Mouse (Mus musculus): ENCODE results near the gene Olfr1396. TPM values are rescaled to one million over a fixed set of nuclear protein-coding genes. Genes with fewer than 3 reads are reported as not detected.
"Not testable (repeated sequence)": the region's sequence is repeated elsewhere in the genome, so short reads cannot be mapped to it uniquely, and the experiment has no call there.

Olfr1396 gene
- total RNA-seq, 1 experiment from 2014 or later: not detected

DNA sequence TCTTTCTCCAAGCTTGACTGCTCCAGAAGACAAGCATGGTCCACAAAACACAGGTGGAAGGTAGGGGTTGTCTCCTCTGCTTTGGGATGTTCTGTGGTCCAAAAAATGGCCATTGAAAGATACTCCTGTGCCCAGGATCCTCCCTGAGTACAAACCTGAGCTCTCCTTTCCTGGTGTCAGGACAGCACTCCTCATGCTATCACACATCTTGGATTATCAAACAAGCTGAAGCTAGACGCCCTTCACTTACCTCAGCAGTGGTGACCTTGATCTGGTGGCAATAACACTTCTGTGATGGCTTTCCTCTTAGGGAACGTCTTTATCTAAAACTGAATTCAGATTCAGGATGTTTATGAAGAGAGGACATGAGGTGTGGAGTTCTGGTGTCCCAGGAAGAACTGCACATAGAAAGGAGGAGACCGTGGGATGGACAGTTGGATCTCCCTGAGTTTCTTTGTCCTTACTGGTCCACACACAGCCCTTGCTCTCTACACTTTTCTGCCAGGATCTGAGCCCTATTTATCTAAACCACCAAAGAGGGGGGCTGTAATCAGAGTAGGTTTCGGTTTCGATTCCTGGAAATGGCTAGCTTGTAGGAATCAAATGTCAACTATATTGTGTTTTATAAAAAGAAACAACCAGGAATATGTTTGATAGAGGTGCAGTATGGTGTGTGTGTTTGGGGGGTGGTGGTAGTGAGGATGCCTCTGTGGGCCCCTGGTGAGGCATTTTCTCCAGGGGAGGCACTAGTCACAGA, 50.8 kb downstream of the Olfr1396 start, which contains the start of gene Tgtp2:
Tgtp2 (minus strand) TSS at position 494 of the 757 bp plus-strand sequence.
- ATAC-seq (ENCODE audit: extremely low read depth, insufficient number of reproducible peaks, low FRiP score, poor library complexity, severe bottlenecking): not testable (repeated sequence)

DNA sequence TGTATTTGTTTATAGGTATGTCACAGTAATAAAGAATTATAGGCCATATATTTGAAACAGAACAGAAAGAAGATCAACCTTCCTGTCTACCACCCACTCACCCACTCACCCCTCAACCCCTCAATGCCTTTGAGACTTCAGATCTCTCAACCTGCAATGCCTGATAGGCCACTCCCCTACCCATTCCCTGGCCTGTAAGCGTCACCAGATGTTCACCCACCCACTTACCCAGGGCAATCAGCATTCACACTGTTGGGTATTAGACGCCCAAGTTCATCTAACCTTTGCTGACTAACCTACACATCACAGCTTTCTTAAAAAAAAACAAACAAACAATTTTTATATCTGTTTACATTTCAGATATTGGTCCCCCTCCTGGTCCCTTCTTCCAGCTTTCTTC, 52.8 kb downstream of the Olfr1396 start:
- peak; percentile 37; the same call in 1 of the 2 replicates for ATAC-seq (ENCODE audit: extremely low read depth, insufficient number of reproducible peaks, low FRiP score, poor library complexity, severe bottlenecking)

DNA sequence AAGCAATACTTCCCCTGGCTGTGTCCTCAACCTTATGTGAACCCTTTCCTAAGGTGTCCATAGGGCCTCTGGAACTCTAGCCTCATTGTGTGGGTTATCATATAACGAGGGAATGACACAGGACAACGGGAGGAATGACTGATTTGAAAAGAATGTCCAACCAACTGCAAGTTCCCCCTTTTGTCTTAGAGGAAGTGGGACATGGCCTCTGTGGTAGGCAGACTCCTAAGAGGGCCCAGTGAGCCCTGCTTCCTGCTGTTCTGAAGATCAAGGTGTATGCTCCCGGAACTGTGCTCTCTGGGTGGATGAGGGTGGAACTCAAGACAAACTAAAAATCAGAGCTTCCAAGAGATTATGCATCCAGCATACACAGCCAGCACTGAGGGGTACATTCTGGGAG, 54.6 kb downstream of the Olfr1396 start:
- ATAC-seq (ENCODE audit: extremely low read depth, insufficient number of reproducible peaks, low FRiP score, poor library complexity, severe bottlenecking): peak; percentile 69

Other genes starting within 250 kb of the Olfr1396 start
- 78.9 and 82.9 TPM in 2 replicates for gene Irgm1, start 243.2 kb downstream of the Olfr1396 start, total RNA-seq (2017)
- gene Gm5431, start 212.7 kb downstream of the Olfr1396 start, total RNA-seq (2017): 3.7 and 4.3 TPM in 2 replicates
- gene Psme2b, start 168.7 kb downstream of the Olfr1396 start, total RNA-seq (2017): 80.9 and 92.3 TPM in 2 replicates
- 0.74 and 0.81 TPM in 2 replicates for gene Olfr56, start 136.0 kb downstream of the Olfr1396 start, total RNA-seq (2017)
- gene 9930111J21Rik1, start 135.5 kb downstream of the Olfr1396 start, total RNA-seq (2017): 94.0 and 96.4 TPM in 2 replicates
- gene Gm12185, start 122.6 kb downstream of the Olfr1396 start, total RNA-seq (2017): 1.5 and 2.3 TPM in 2 replicates
- gene Tgtp1, start 120.7 kb downstream of the Olfr1396 start, total RNA-seq (2017): 8.7 and 11.8 TPM in 2 replicates
- 335 and 370 TPM in 2 replicates for gene 9930111J21Rik2, start 63.6 kb downstream of the Olfr1396 start, total RNA-seq (2017)
- 76.6 and 92.3 TPM in 2 replicates for gene Tgtp2, start 50.7 kb downstream of the Olfr1396 start, total RNA-seq (2017)
- gene Ifi47, start 38.3 kb downstream of the Olfr1396 start, total RNA-seq (2017): 36.2 and 38.1 TPM in 2 replicates
- not detected in 2 replicates for gene Olfr1395, start 27.4 kb upstream of the Olfr1396 start, total RNA-seq (2017)
- gene Olfr1394, start 39.5 kb upstream of the Olfr1396 start, total RNA-seq (2017): not detected in 2 replicates
- gene Btnl9, start 72.3 kb upstream of the Olfr1396 start, total RNA-seq (2017): 0.12 and 0.37 TPM in 2 replicates
- gene Zfp62, start 88.4 kb upstream of the Olfr1396 start, total RNA-seq (2017): 91.8 and 106 TPM in 2 replicates
- gene Mgat1, start 129.3 kb upstream of the Olfr1396 start, total RNA-seq (2017): 118 and 134 TPM in 2 replicates
- 0.23 and 0.98 TPM in 2 replicates for gene Olfr1393, start 163.4 kb upstream of the Olfr1396 start, total RNA-seq (2017)
- 0.49 and 0.58 TPM in 2 replicates for gene Olfr1392, start 170.4 kb upstream of the Olfr1396 start, total RNA-seq (2017)
- gene Olfr10, start 189.9 kb upstream of the Olfr1396 start, total RNA-seq (2017): not detected in 2 replicates
- not detected in 2 replicates for gene Olfr1391, start 207.9 kb upstream of the Olfr1396 start, total RNA-seq (2017)
- not detected in 2 replicates for gene Olfr1390, start 220.3 kb upstream of the Olfr1396 start, total RNA-seq (2017)